Mouse (Mus musculus) NIH3T3 (cell line): ENCODE measurements at regions not wholly inside any gene's neighbourhood (a gene's known extent, or its start where the extent isn't known, plus 50 kb on each side); places are given as distances from the start of the nearest gene placed in this dataset.

Experiments used
- DNase-seq: peaks from one replicate; pipeline ENCODE4 v3.0.0-alpha.2; 2012; ENCODE audit warnings: low read depth

- DNase-seq = no peak
Measured at GRCm38 (mm10) chr1:89382021-89382420, 72.6 kb upstream of the Agap1 start.

GRCm38 (mm10) chr1:89385111-89385510 is 69.5 kb upstream of the Agap1 start:
- DNase-seq = peak; percentile 12

- peak; percentile 9 for DNase-seq
Measured at GRCm38 (mm10) chr1:89392711-89393110, 61.9 kb upstream of the Agap1 start.

GRCm38 (mm10) chr1:89394471-89394870 is 60.1 kb upstream of the Agap1 start:
- peak; percentile 41 for DNase-seq

GRCm38 (mm10) chr1:89400734-89401202 is 53.8 kb upstream of the Agap1 start:
- DNase-seq = no peak

GRCm38 (mm10) chr1:89402513-89403210 is 51.9 kb upstream of the Agap1 start:
- DNase-seq = no peak

GRCm38 (mm10) chr1:89403551-89404050 is 51.0 kb upstream of the Agap1 start:
- no peak for DNase-seq
